Comparison of ENCODE assay signal across 25 mouse cellular contexts in genomic region chr16:85767341-85767740, GRCm38 (mm10). TPM values are rescaled to one million over a fixed set of nuclear protein-coding genes. Genes with fewer than 3 reads are reported as not detected.
DNase-seq lines count a peak whose midpoint lies in the region; ATAC-seq and TF ChIP-seq lines count a peak whose summit lies in the region.
"Had no signal": no experiment of that assay in that cellular context is flagged by ENCODE, and none has a peak within 500 bp of the region (broad histone marks: within the 10 kb centered on the region; RNA-seq: fewer than 3 reads in every experiment).

No protein-coding gene starts in this region.

- H3K4me1 ChIP-seq in hindbrain, postnatal 0 days (ENCODE audit: insufficient read depth, low read length), result 0 out of 2 replicates have a peak, but pooled peaks cover 3% of the 10 kb centered on the region
- H3K4me1 ChIP-seq in hindbrain, embryonic 13.5 days (replicated peaks), result no peaks in the 10 kb centered on the region
- no peaks in the 10 kb centered on the region for H3K4me1 ChIP-seq in midbrain, postnatal 0 days (ENCODE audit: insufficient read depth, low read length)
- H3K4me1 ChIP-seq in midbrain, embryonic 16.5 days (ENCODE audit: control insufficient read depth, insufficient read depth, low read length), result no peaks in the 10 kb centered on the region
- H3K4me1 ChIP-seq: forebrain, embryonic 13.5 days had no signal

- H3K36me3 ChIP-seq in hindbrain, postnatal 0 days (ENCODE audit: insufficient read depth, low read length), result no peaks in the 10 kb centered on the region
- H3K36me3 ChIP-seq in hindbrain, embryonic 13.5 days, result no peaks in the 10 kb centered on the region
- no peaks in the 10 kb centered on the region for H3K36me3 ChIP-seq in midbrain, postnatal 0 days (ENCODE audit: insufficient read depth, low read length)
- H3K36me3 ChIP-seq in midbrain, embryonic 16.5 days (ENCODE audit: control insufficient read depth, insufficient read depth, low read length), result no peaks in the 10 kb centered on the region
- H3K36me3 ChIP-seq: embryonic facial prominence, embryonic 10.5 days; embryonic facial prominence, embryonic 12.5 days; forebrain, embryonic 15.5 days; G1E had no signal

- H3K9me3 ChIP-seq in hindbrain, postnatal 0 days (ENCODE audit: low read length), result no peaks in the 10 kb centered on the region
- no peaks in the 10 kb centered on the region for H3K9me3 ChIP-seq in hindbrain, embryonic 13.5 days
- no peaks in the 10 kb centered on the region for H3K9me3 ChIP-seq in midbrain, postnatal 0 days (ENCODE audit: low read length)
- no peaks in the 10 kb centered on the region for H3K9me3 ChIP-seq in midbrain, embryonic 16.5 days (replicated peaks; ENCODE audit: control insufficient read depth, low read length, poor library complexity, severe bottlenecking)
- H3K9me3 ChIP-seq: embryonic facial prominence, embryonic 10.5 days; embryonic facial prominence, embryonic 12.5 days; forebrain, embryonic 13.5 days; forebrain, embryonic 15.5 days had no signal

- intact Hi-C loops in left cerebral cortex, postnatal 25 days (cut with DNase I), result no loop called here

- peak; percentile 56 for ATAC-seq in hindbrain, postnatal 0 days
- ATAC-seq in hindbrain, embryonic 13.5 days (ENCODE audit: low FRiP score), result no peak
- no peak for ATAC-seq in midbrain, postnatal 0 days (ENCODE audit: low FRiP score)
- ATAC-seq in midbrain, embryonic 16.5 days, result no peak
- ATAC-seq: activated CD4-positive, CD25-positive, alpha-beta regulatory T cell, adult 4 months; CD4-positive, CD25-positive, alpha-beta regulatory T cell, adult 4 months; forebrain, embryonic 13.5 days; forebrain, embryonic 15.5 days; Patski had no signal

- DNase-seq in embryo, embryonic 10 days (ENCODE audit: low spot score), result peak; percentile 7
- no peak for DNase-seq in embryo, embryonic 11 days
- peak; percentile 18 for DNase-seq in hindbrain, postnatal 0 days (ENCODE audit: low spot score)
- peak; percentile 40 for DNase-seq in midbrain, postnatal 0 days (ENCODE audit: low spot score)
- peak; percentile 59 for DNase-seq in retina, postnatal 1 day
- no peak for DNase-seq in left cerebral cortex, postnatal 25 days (ENCODE audit: low spot score in 2 of 2)
- DNase-seq: adrenal gland, adult 8-10 months; adrenal gland, postnatal 14 days; B cell, adult 2 months; cerebellum, adult 11-12 months; cerebellum, adult 2 months; cerebellum, adult 9-10 months; cerebellum, postnatal 10 days; cerebellum, postnatal 25 days had no signal

- no peak overlapping the region for H3K9ac ChIP-seq in hindbrain, postnatal 0 days (replicated peaks; ENCODE audit: low read length)
- no peak overlapping the region for H3K9ac ChIP-seq in hindbrain, embryonic 13.5 days
- no peak overlapping the region for H3K9ac ChIP-seq in midbrain, postnatal 0 days (replicated peaks; ENCODE audit: low read length, poor library complexity, severe bottlenecking)
- H3K9ac ChIP-seq in midbrain, embryonic 16.5 days (ENCODE audit: low read depth, low read length), result no peak overlapping the region
- H3K9ac ChIP-seq: embryonic facial prominence, embryonic 12.5 days; forebrain, embryonic 13.5 days; forebrain, embryonic 15.5 days had no signal

- no peak for TF ChIP-seq CTCF in hindbrain, postnatal 0 days (IDR thresholded peaks at IDR 0.05; ENCODE audit: low read depth)
- no peak for TF ChIP-seq CTCF in midbrain, postnatal 0 days (IDR thresholded peaks at IDR 0.05)

- no peak overlapping the region for H3K4me2 ChIP-seq in hindbrain, postnatal 0 days (ENCODE audit: low read depth, low read length)
- no peak overlapping the region for H3K4me2 ChIP-seq in hindbrain, embryonic 13.5 days
- H3K4me2 ChIP-seq in midbrain, postnatal 0 days (ENCODE audit: low read depth, low read length, poor library complexity, severe bottlenecking), result no peak overlapping the region
- no peak overlapping the region for H3K4me2 ChIP-seq in midbrain, embryonic 16.5 days (ENCODE audit: low read length)
- H3K4me2 ChIP-seq: embryonic facial prominence, embryonic 12.5 days; forebrain, embryonic 13.5 days; forebrain, embryonic 15.5 days had no signal

- no peaks in the 10 kb centered on the region for H3K27me3 ChIP-seq in hindbrain, postnatal 0 days (ENCODE audit: insufficient read depth, low read length)
- H3K27me3 ChIP-seq in hindbrain, embryonic 13.5 days, result no peaks in the 10 kb centered on the region
- H3K27me3 ChIP-seq in midbrain, postnatal 0 days (ENCODE audit: insufficient read depth, low read length), result no peaks in the 10 kb centered on the region
- H3K27me3 ChIP-seq in midbrain, embryonic 16.5 days (ENCODE audit: control insufficient read depth, insufficient read depth, low read depth, low read length), result no peaks in the 10 kb centered on the region
- H3K27me3 ChIP-seq: CH12.LX; embryonic facial prominence, embryonic 12.5 days; forebrain, embryonic 13.5 days; forebrain, embryonic 15.5 days; Patski had no signal

- WGBS in hindbrain, postnatal 0 days, result 38% methylated on average over 4 of the region's 4 CpGs
- WGBS in hindbrain, embryonic 13.5 days, result 52% methylated on average over 4 of the region's 4 CpGs
- 23% methylated on average over 4 of the region's 4 CpGs for WGBS in midbrain, postnatal 0 days
- 29% methylated on average over 4 of the region's 4 CpGs for WGBS in midbrain, embryonic 16.5 days

- H3K27ac ChIP-seq in hindbrain, postnatal 0 days, result no peak overlapping the region
- H3K27ac ChIP-seq in hindbrain, embryonic 13.5 days, result no peak overlapping the region
- no peak overlapping the region for H3K27ac ChIP-seq in midbrain, postnatal 0 days (ENCODE audit: low read depth, low read length)
- no peak overlapping the region for H3K27ac ChIP-seq in midbrain, embryonic 16.5 days (ENCODE audit: low read length)
- H3K27ac ChIP-seq: embryonic facial prominence, embryonic 10.5 days; embryonic facial prominence, embryonic 12.5 days; forebrain, embryonic 13.5 days; forebrain, embryonic 15.5 days had no signal

- no peak overlapping the region for H3K4me3 ChIP-seq in hindbrain, postnatal 0 days (ENCODE audit: low read length)
- H3K4me3 ChIP-seq in hindbrain, embryonic 13.5 days, result no peak overlapping the region
- no peak overlapping the region for H3K4me3 ChIP-seq in midbrain, postnatal 0 days (ENCODE audit: low read depth, low read length)
- H3K4me3 ChIP-seq in midbrain, embryonic 16.5 days (ENCODE audit: low read depth, low read length), result no peak overlapping the region
- H3K4me3 ChIP-seq: embryonic facial prominence, embryonic 10.5 days; embryonic facial prominence, embryonic 12.5 days; forebrain, embryonic 13.5 days; forebrain, embryonic 15.5 days had no signal

RNA-seq across cellular contexts. Expression of gene Adamts1, which starts 35.6 kb away (rescaled TPM):
- total RNA-seq in hindbrain, postnatal 0 days (2014; rRNA removed), result 20.7 and 38.0 TPM in 2 replicates
- 9.8 and 10.3 TPM in 2 replicates for polyA plus RNA-seq in hindbrain, postnatal 0 days (2015; fragmentation: Nextera tagmentation; extraction: Ambion mirVana)
- polyA plus RNA-seq in hindbrain, embryonic 13.5 days (2015; fragmentation: Nextera tagmentation; extraction: Ambion mirVana), result 10.2 and 14.8 TPM in 2 replicates
- total RNA-seq in midbrain, postnatal 0 days (2014; rRNA removed), result 11.6 and 11.9 TPM in 2 replicates
- polyA plus RNA-seq in midbrain, postnatal 0 days (2015; fragmentation: Nextera tagmentation; extraction: Ambion mirVana), result 2.8 TPM in 2 replicates
- 6.1 and 7.5 TPM in 2 replicates for polyA plus RNA-seq in midbrain, embryonic 16.5 days (2015; fragmentation: Nextera tagmentation; extraction: Ambion mirVana)
- 1 to 10 TPM; 7.1 to 7.7 TPM for total RNA-seq in left cerebral cortex, postnatal 25 days (2021)
- total RNA-seq: CH12.LX had no signal
- polyA plus RNA-seq: activated CD4-positive, CD25-positive, alpha-beta regulatory T cell, adult 4 months; CD4-positive, CD25-positive, alpha-beta regulatory T cell, adult 4 months; G1E had no signal

Comparison
In these comparisons a context has a peak if more than half of its experiments do, and no peak if none do; other contexts are left out.
1. DNase-seq: peak in embryo, embryonic 10 days (single experiment), hindbrain, postnatal 0 days (single experiment), midbrain, postnatal 0 days (single experiment) and retina, postnatal 1 day (single experiment); none in embryo, embryonic 11 days (single experiment) and left cerebral cortex, postnatal 25 days (0 of 2).